Mouse (Mus musculus): ENCODE data around the gene Olfr297. TPM values are rescaled to one million over a fixed set of nuclear protein-coding genes. Genes with fewer than 3 reads are reported as not detected.

Olfr297 gene
- total RNA-seq (2014; fragmentation: Nextera tagmentation), result not detected in 2 replicates
- total RNA-seq (2017), result not detected in 2 replicates

DNA sequence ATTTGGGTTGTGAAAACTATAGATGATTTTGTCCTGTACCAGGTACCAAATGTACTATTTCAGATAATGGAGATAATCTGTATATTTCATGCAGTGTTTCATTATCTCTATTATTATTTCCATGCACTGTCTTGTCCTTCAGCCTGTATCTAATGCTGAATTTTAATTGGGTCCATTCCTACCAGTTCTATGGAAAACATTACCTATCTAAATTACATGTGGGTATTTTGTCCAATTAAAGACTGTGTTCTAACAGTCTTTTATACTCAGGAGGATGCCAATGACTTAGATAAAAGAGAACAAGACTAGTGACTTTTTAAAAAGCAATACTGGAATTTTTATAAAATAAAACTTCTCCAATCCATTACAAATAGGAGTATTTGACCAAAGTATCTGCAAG is at the start of gene Olfr297:
TSS of gene Olfr297 (plus strand) at position 301 of the 400 bp plus-strand sequence.
- ATAC-seq (replicated peaks; ENCODE audit: low FRiP score, low TSS enrichment, poor library complexity, severe bottlenecking), result no peak

GRCm38 (mm10) chr7:86492384-86492783 is 27.4 kb upstream of the Olfr297 start, which contains the start of gene Olfr298:
TSS of gene Olfr298 (minus strand) at chr7:86492484.
- ATAC-seq (replicated peaks; ENCODE audit: low FRiP score, low TSS enrichment, poor library complexity, severe bottlenecking), result no peak

Other genes with a start within 250 kb of the Olfr297 start
- gene Olfr310, start 242.8 kb upstream of the Olfr297 start, total RNA-seq (2014; fragmentation: Nextera tagmentation), result not detected in 2 replicates
- gene Olfr310, start 242.8 kb upstream of the Olfr297 start, total RNA-seq (2017), result not detected in 2 replicates
- not detected in 2 replicates for gene Olfr309, start 206.3 kb upstream of the Olfr297 start, total RNA-seq (2014; fragmentation: Nextera tagmentation)
- gene Olfr309, start 206.3 kb upstream of the Olfr297 start, total RNA-seq (2017), result not detected in 2 replicates
- not detected in 2 replicates for gene Olfr308, start 194.3 kb upstream of the Olfr297 start, total RNA-seq (2014; fragmentation: Nextera tagmentation)
- gene Olfr308, start 194.3 kb upstream of the Olfr297 start, total RNA-seq (2017), result not detected in 2 replicates
- gene Olfr307, start 182.4 kb upstream of the Olfr297 start, total RNA-seq (2014; fragmentation: Nextera tagmentation), result not detected in 2 replicates
- not detected in 2 replicates for gene Olfr307, start 182.4 kb upstream of the Olfr297 start, total RNA-seq (2017)
- not detected in 2 replicates for gene Olfr305, start 153.0 kb upstream of the Olfr297 start, total RNA-seq (2014; fragmentation: Nextera tagmentation)
- gene Olfr305, start 153.0 kb upstream of the Olfr297 start, total RNA-seq (2017), result not detected in 2 replicates
- not detected in 2 replicates for gene Olfr304, start 133.3 kb upstream of the Olfr297 start, total RNA-seq (2014; fragmentation: Nextera tagmentation)
- gene Olfr304, start 133.3 kb upstream of the Olfr297 start, total RNA-seq (2017), result not detected in 2 replicates
- not detected in 2 replicates for gene Olfr303, start 122.2 kb upstream of the Olfr297 start, total RNA-seq (2014; fragmentation: Nextera tagmentation)
- not detected in 2 replicates for gene Olfr303, start 122.2 kb upstream of the Olfr297 start, total RNA-seq (2017)
- gene Olfr301, start 116.1 kb upstream of the Olfr297 start, total RNA-seq (2014; fragmentation: Nextera tagmentation), result not detected in 2 replicates
- not detected in 2 replicates for gene Olfr301, start 116.1 kb upstream of the Olfr297 start, total RNA-seq (2017)
- not detected in 2 replicates for gene Olfr299, start 60.0 kb upstream of the Olfr297 start, total RNA-seq (2014; fragmentation: Nextera tagmentation)
- gene Olfr299, start 60.0 kb upstream of the Olfr297 start, total RNA-seq (2017), result not detected in 2 replicates
- not detected in 2 replicates for gene Olfr298, start 27.5 kb upstream of the Olfr297 start, total RNA-seq (2014; fragmentation: Nextera tagmentation)
- gene Olfr298, start 27.5 kb upstream of the Olfr297 start, total RNA-seq (2017), result not detected in 2 replicates
- not detected in 2 replicates for gene Olfr295, start 63.9 kb downstream of the Olfr297 start, total RNA-seq (2014; fragmentation: Nextera tagmentation)
- gene Olfr295, start 63.9 kb downstream of the Olfr297 start, total RNA-seq (2017), result not detected in 2 replicates
- not detected in 2 replicates for gene Olfr294, start 96.7 kb downstream of the Olfr297 start, total RNA-seq (2014; fragmentation: Nextera tagmentation)
- gene Olfr294, start 96.7 kb downstream of the Olfr297 start, total RNA-seq (2017), result not detected in 2 replicates
- gene Olfr293, start 129.1 kb downstream of the Olfr297 start, total RNA-seq (2014; fragmentation: Nextera tagmentation), result not detected in 2 replicates
- not detected in 2 replicates for gene Olfr293, start 129.1 kb downstream of the Olfr297 start, total RNA-seq (2017)
- gene Olfr292, start 168.4 kb downstream of the Olfr297 start, total RNA-seq (2014; fragmentation: Nextera tagmentation), result not detected in 2 replicates
- gene Olfr292, start 168.4 kb downstream of the Olfr297 start, total RNA-seq (2017), result not detected in 2 replicates